Mouse (Mus musculus) adrenal gland, postnatal 10 days (tissue): Measurements from ENCODE around the gene Epb41l3. TPM values are rescaled to one million over a fixed set of nuclear protein-coding genes. Genes with fewer than 3 reads are reported as not detected.

ENCODE experiments used
- total RNA-seq, 2 experiments: library from RNA; stranded (reverse); gene quantifications; 2 replicates each; pipeline ENCODE4 v1.2.3; 2021

Gene Epb41l3
- total RNA-seq, 2 experiments from 2014 or later: 17.9 to 27.0 TPM

Other genes with a start within 250 kb of the Epb41l3 start
- gene Tmem200c, start 249.1 kb upstream of the Epb41l3 start, total RNA-seq: under 1 TPM; 0.78 to 0.94 TPM